Mouse (Mus musculus) kidney, embryonic 14.5 days (tissue): ENCODE measurements around the gene Fhdc1. TPM values are rescaled to one million over a fixed set of nuclear protein-coding genes. Genes with fewer than 3 reads are reported as not detected.

Source experiments
- polyA plus RNA-seq: library from polyadenylated mRNA; unstranded; fragments of >200 nt; fragmentation: Nextera tagmentation; extraction: Ambion mirVana; gene quantifications from 2 replicates; pipeline ENCODE4 v1.2.1, GENCODE M21; 2014

Gene Fhdc1
- polyA plus RNA-seq, 1 experiment from 2014 or later, result 4.4 TPM

Other genes starting within 250 kb of the Fhdc1 start
- 21.6 and 32.6 TPM in 2 replicates for gene Trim2, start 173.6 kb downstream of the Fhdc1 start, polyA plus RNA-seq
- gene Arfip1, start 102.2 kb upstream of the Fhdc1 start, polyA plus RNA-seq, result 34.4 and 44.6 TPM in 2 replicates
- gene Tigd4, start 113.1 kb upstream of the Fhdc1 start, polyA plus RNA-seq, result not detected in 2 replicates
- 0.38 and 0.60 TPM in 2 replicates for gene Tmem154, start 185.8 kb upstream of the Fhdc1 start, polyA plus RNA-seq